Mouse (Mus musculus): ENCODE results near the gene Gldn. TPM values are rescaled to one million over a fixed set of nuclear protein-coding genes. Genes with fewer than 3 reads are reported as not detected.
A peak's percentile ranks its signal among the peaks of the same experiment; 100 is the strongest.

Gldn gene
- 1 to 10 TPM; 1.1 to 1.2 TPM for total RNA-seq (2021)
- long read RNA-seq = 0 reads

GRCm38 (mm10) chr9:54286331-54286987 lies at the start of gene Gldn:
Gene Gldn, plus strand, starts transcription at chr9:54286486.
- DNase-seq (ENCODE audit: low spot score in 2 of 2) = peak in 1 of 2 experiments; percentile 20

- DNase-seq (ENCODE audit: low spot score in 2 of 2) = peak in 1 of 2 experiments; percentile 76
Observed at GRCm38 (mm10) chr9:54244869-54245665, 41.2 kb upstream of the Gldn start.

GRCm38 (mm10) chr9:54264754-54265153 lies 21.5 kb upstream of the Gldn start:
- DNase-seq (ENCODE audit: low spot score in 2 of 2) = no peak

- DNase-seq (ENCODE audit: low spot score in 2 of 2) = no peak
Observed at GRCm38 (mm10) chr9:54268010-54268409, 18.3 kb upstream of the Gldn start, which contains the start of gene Cyp19a1. Gene Cyp19a1, minus strand, starts transcription at chr9:54268110.

GRCm38 (mm10) chr9:54269987-54270386 lies 16.3 kb upstream of the Gldn start:
- no peak for DNase-seq (ENCODE audit: low spot score in 2 of 2)

- no peak for DNase-seq (ENCODE audit: low spot score in 2 of 2)
Observed at GRCm38 (mm10) chr9:54270889-54271288, 15.4 kb upstream of the Gldn start.

DNA sequence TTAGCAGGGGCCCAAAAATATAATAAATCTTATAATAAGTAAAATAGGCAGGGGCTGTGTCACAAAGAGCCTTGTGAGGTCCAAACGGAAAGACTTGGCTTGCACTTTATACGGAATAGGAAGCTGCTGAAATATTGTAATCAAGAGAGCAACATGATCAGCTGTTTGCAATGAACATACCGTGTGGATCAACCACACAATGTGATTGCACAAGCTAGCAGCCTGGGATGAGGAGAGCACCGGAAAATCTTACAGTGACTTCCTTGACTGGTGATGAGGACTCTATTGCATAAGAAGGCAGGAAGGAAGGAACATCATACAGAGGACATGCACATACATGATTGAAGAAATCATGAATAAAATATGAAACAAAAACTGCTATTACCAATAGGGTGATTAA lies 11.0 kb upstream of the Gldn start:
- no peak for DNase-seq (ENCODE audit: low spot score in 2 of 2)

GRCm38 (mm10) chr9:54279046-54279589 lies 7.2 kb upstream of the Gldn start:
- DNase-seq (ENCODE audit: low spot score in 2 of 2) = peak in 1 of 2 experiments; percentile 57

DNA sequence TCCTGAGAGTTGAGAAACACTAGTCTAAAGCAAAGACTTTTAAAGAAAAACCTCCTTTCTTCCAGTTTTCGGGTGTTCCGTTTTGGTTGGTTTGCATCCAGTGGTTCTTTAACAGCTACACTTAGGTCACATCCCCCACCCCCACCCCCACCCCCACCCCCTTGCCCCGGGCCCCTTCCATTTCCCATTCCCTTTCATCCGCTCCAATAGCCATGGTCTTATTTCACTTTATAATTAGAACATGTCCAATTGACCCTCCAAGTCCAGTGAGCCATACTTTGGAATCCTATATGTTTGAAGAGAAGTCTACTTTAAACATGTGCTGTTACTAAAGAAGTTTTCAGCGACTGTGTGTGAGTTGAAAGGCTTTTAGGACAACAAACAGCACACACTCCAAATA lies 1.5 kb downstream of the Gldn start:
- DNase-seq (ENCODE audit: low spot score in 2 of 2) = no peak

DNA sequence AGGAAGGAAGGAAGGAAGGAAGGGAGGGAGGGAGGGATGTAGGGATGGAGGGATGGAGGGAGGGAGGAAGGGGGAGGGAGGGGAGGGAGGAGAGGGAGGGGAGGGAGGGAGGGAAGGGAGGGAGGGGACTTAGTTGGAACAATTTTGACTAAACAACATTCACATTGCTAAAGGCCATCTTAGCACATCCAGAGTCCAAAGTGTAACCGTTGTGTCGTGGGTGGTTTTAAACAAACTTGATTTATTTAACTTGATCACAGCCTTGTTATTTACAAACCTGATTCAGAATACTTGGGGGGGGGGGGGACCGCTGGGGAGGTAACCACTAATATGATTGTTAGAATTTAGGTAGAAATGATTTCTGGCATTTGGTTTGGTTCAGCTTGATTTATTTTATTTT lies 13.1 kb downstream of the Gldn start:
- no peak for DNase-seq (ENCODE audit: low spot score in 2 of 2)

GRCm38 (mm10) chr9:54299792-54300191 lies 13.5 kb downstream of the Gldn start:
- DNase-seq (ENCODE audit: low spot score in 2 of 2) = no peak

- peak; percentile 20 to 67 for DNase-seq (ENCODE audit: low spot score in 2 of 2)
Observed at GRCm38 (mm10) chr9:54301255-54301654, 15.0 kb downstream of the Gldn start.

- DNase-seq (ENCODE audit: low spot score in 2 of 2) = no peak
Observed at GRCm38 (mm10) chr9:54308209-54308608, 21.9 kb downstream of the Gldn start.

DNA sequence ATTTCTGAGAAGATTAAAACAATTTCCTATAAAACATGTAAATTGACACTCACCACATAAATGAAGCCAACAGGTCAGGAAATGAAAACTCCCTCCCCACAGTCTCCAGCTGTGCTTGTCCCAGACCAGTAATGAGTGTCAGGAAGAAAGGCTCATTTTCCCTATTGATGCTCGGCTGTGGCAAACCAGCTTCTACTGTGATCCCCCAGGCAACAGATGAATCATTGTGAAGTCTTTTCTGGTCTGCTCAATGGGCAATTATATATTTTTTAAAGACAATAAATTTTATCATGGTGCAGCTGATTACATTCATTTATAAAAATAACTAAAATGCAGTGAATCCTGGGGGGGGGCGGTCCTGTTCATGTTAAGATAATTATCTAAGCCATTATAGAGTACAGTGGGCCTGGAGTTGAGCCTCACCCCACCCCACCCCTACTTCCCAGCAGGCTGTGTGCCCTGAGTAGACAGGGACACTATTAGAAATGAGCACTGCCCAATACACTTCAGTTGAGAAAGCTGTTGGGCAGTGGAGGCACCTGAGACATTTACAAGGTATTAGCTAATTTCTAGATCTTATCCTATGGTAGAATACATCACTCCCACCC lies 22.6 kb downstream of the Gldn start:
- DNase-seq (ENCODE audit: low spot score in 2 of 2) = no peak

DNA sequence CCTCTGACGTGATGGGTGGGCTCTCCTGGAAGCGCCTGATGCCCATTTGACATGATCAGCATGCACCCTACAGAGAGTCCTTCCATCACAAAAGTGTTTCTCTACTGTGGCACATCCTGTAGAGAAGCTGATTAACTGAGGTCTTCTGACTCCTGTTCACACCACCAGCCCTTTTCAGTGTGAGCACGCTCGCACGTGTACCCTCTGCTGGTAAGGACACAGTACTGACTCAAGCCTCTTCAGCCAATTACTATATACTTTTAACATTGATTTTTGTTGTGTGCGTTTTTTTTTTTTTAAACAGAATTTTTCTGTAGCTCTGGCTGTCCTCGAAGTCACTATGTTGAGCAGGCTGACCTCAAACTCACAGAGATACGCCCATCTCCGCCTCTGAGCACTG lies 30.1 kb downstream of the Gldn start:
- no peak for DNase-seq (ENCODE audit: low spot score in 2 of 2)

DNA sequence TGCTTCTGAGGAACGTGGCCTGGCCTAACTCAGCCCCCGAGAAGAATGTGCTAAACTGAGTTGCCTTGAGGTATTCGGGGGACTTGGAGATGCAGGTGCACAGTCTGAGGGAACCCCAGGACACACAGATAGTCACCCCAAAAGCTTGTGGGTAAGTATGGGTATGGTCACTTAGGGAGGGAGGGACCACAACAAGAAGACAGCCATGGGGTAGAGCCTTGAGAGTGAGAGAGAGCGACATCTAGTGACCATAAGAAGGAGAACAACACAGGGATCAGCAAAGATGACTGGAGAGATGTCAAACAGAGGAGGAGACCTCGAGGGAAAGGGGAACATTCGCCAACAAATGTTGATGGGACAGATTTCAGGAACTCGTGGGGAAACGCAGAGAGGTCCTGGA lies 37.2 kb downstream of the Gldn start:
- peak in 1 of 2 experiments; percentile 39 for DNase-seq (ENCODE audit: low spot score in 2 of 2)

DNA sequence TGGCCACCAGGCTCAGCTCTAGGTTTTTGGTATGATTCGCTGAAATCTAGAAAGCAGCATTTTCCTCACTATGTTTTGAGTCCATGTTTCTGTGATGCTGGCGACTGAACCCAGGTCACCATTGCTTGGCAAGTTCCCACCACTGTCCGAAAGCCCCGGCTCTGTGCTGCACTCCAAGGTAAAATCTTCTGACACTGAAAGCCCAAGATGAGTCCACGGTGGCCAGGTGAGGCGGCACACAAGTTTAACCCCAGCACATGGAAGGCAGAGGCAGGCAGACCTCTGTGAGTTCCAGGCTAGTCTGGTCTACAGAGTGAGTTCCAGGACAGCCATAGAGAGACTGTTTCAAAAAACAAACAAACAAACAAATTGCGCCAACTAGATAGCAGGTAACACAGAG lies 42.9 kb downstream of the Gldn start:
- no peak for DNase-seq (ENCODE audit: low spot score in 2 of 2)

GRCm38 (mm10) chr9:54335582-54335981 lies 49.3 kb downstream of the Gldn start:
- no peak for DNase-seq (ENCODE audit: low spot score in 2 of 2)

DNA sequence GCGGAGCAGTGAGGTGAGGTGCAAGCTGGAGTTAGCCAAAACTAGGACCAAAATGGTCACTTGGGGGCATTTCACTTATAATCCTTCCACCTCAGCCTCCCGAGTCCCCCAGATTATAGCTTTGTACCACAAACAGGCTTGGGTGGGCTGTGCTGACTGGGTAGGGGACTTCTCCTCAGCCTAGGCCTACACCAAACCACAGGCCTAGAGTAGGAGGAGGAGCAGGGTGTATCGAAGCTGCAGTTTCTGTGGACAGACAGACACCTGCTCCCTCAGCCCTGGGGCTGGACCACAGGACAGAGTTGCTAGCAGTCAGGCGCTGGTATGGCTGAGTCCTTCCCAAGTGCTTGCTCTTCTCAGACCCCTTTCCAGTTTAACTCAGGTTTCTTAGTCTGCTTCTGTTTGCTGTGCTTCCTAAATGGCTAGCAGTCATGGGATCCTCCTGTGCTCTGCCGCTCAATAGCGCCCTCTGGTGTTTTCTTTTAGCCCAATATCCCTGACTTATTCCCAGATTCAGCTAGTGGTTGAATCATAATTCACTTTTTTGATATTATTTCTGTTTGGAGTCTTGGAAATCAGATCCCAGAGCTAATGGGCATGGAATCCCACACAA lies 50.4 kb downstream of the Gldn start:
- peak; percentile 40 to 88 for DNase-seq (ENCODE audit: low spot score in 2 of 2)

DNA sequence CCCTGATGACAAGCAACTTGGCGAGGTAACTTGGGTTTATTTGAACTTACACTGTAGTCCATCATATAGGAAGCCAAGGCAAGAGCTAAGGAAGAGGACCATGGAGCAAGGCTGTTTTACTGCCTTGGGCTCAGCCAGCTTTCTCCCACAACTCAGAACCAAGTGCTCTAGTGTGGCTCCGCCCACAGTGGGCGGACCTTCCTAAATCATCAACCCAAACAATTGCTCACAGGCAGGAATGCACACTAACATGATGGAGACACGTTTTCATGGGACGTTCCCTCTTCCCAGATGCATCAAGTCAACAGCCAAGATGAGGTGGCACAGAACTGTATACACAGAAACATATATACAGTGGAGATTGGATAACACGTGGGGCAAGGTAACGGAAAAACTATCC lies 55.7 kb downstream of the Gldn start:
- no peak for DNase-seq (ENCODE audit: low spot score in 2 of 2)

DNA sequence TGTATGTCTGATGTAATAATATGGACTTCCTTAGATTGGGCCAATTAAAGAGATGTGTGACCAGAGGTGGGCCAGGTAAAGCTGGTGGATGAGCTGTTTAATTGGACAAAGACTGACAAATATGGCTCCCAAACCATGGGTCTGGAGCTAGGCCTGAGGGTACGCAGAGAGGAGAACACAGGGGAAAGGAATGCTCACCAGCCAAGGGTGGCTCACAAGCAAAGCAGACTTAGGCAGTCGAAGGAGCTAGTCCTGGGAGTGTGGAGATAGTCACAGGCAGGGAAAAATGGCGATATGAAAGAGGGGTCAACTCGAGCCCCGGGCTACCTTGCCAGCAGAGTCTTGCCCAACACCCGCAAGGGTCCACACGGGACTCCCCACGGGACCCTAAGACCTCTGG lies 70.5 kb downstream of the Gldn start:
- no peak for DNase-seq (ENCODE audit: low spot score in 2 of 2)
